11 mouse cellular contexts compared by ENCODE assay signal in genomic region chr4:62347605-62348328, GRCm38 (mm10). TPM values are rescaled to one million over a fixed set of nuclear protein-coding genes. Genes with fewer than 3 reads are reported as not detected.
DNase-seq lines count a peak whose midpoint lies in the region; ATAC-seq and TF ChIP-seq lines count a peak whose summit lies in the region.
"Had no signal": no experiment of that assay in that cellular context is flagged by ENCODE, and none has a peak within 500 bp of the region (broad histone marks: within the 10 kb centered on the region; RNA-seq: fewer than 3 reads in every experiment).

No protein-coding gene starts in this region.

- H3K4me1 ChIP-seq in bone marrow macrophage, adult 2 months (ENCODE audit: control insufficient read depth, insufficient read depth, low read length): peaks cover 26% of the 10 kb centered on the region
- H3K4me1 ChIP-seq in intestine, postnatal 0 days (replicated peaks; ENCODE audit: control insufficient read depth, insufficient read depth, low read length): peaks cover 2% of the 10 kb centered on the region; the same call in 1 of the 2 replicates
- peaks cover 14% of the 10 kb centered on the region for H3K4me1 ChIP-seq in lung, embryonic 16.5 days (replicated peaks; ENCODE audit: control insufficient read depth, insufficient read depth, low read length)
- no peaks in the 10 kb centered on the region for H3K4me1 ChIP-seq in embryonic facial prominence, embryonic 10.5 days
- H3K4me1 ChIP-seq: forebrain, embryonic 13.5 days had no signal

- no peak for TF ChIP-seq CTCF in bone marrow macrophage, adult 2 months (IDR thresholded peaks at IDR 0.05; ENCODE audit: low read depth, low read length)
- TF ChIP-seq CTCF in intestine, postnatal 0 days (IDR thresholded peaks at IDR 0.05; ENCODE audit: low read depth): no peak

- WGBS in intestine, postnatal 0 days: 47% methylated on average over 9 of the region's 9 CpGs
- 17% methylated on average over 9 of the region's 9 CpGs for WGBS in lung, embryonic 16.5 days
- WGBS in embryonic facial prominence, embryonic 10.5 days: 75% methylated on average over 9 of the region's 9 CpGs

- peaks cover 27% of the 10 kb centered on the region for H3K36me3 ChIP-seq in intestine, postnatal 0 days (ENCODE audit: control insufficient read depth, insufficient read depth)
- H3K36me3 ChIP-seq in lung, embryonic 16.5 days (ENCODE audit: control insufficient read depth, insufficient read depth, low read length): peaks cover 19% of the 10 kb centered on the region
- peaks cover 31% of the 10 kb centered on the region for H3K36me3 ChIP-seq in embryonic facial prominence, embryonic 10.5 days (replicated peaks)

- peak; percentile 34 for DNase-seq in heart, adult 8-10 months (ENCODE audit: low spot score)
- DNase-seq in embryonic facial prominence, embryonic 10.5 days (ENCODE audit: low spot score): no peak
- no peak for DNase-seq in left cerebral cortex, adult 18-20 months (ENCODE audit: low spot score in 2 of 2)
- no peak for DNase-seq in layer of hippocampus, postnatal 14 days (ENCODE audit: low spot score in 2 of 2)
- no peak for DNase-seq in cerebellum, adult 11-12 months
- DNase-seq: right cerebral cortex, postnatal 25 days; thymus, postnatal 25 days had no signal

- 0 out of 2 replicates have a peak, but pooled peaks have one; percentile 16 for ATAC-seq in intestine, postnatal 0 days
- peak; percentile 86 for ATAC-seq in lung, embryonic 16.5 days (ENCODE audit: low read depth)
- ATAC-seq: forebrain, embryonic 13.5 days had no signal

- H3K27me3 ChIP-seq in intestine, postnatal 0 days (replicated peaks; ENCODE audit: control insufficient read depth, insufficient read depth, low read length): no peaks in the 10 kb centered on the region
- no peaks in the 10 kb centered on the region for H3K27me3 ChIP-seq in lung, embryonic 16.5 days (ENCODE audit: control insufficient read depth, insufficient read depth, low read depth, low read length)
- no peaks in the 10 kb centered on the region for H3K27me3 ChIP-seq in embryonic facial prominence, embryonic 10.5 days (replicated peaks; ENCODE audit: low read depth, poor library complexity, severe bottlenecking)
- H3K27me3 ChIP-seq: forebrain, embryonic 13.5 days had no signal

- no peak for TF ChIP-seq POLR2A in bone marrow macrophage, adult 2 months (IDR thresholded peaks at IDR 0.05; ENCODE audit: borderline replicate concordance, low read depth, low read length)

- no peak overlapping the region for H3K9ac ChIP-seq in intestine, postnatal 0 days (ENCODE audit: low read depth, low read length)
- 0 out of 2 replicates have a peak overlapping the region, but pooled peaks have one; percentile 31 for H3K9ac ChIP-seq in lung, embryonic 16.5 days (ENCODE audit: low read length)
- H3K9ac ChIP-seq: forebrain, embryonic 13.5 days had no signal

- H3K9me3 ChIP-seq in intestine, postnatal 0 days (ENCODE audit: control insufficient read depth): no peaks in the 10 kb centered on the region
- H3K9me3 ChIP-seq in lung, embryonic 16.5 days (ENCODE audit: control insufficient read depth, low read length): no peaks in the 10 kb centered on the region
- H3K9me3 ChIP-seq in embryonic facial prominence, embryonic 10.5 days: no peaks in the 10 kb centered on the region
- H3K9me3 ChIP-seq: forebrain, embryonic 13.5 days had no signal

- H3K4me3 ChIP-seq in bone marrow macrophage, adult 2 months (ENCODE audit: insufficient read depth, low read length): no peak overlapping the region
- H3K4me3 ChIP-seq in intestine, postnatal 0 days (ENCODE audit: low read depth, low read length): no peak overlapping the region
- no peak overlapping the region for H3K4me3 ChIP-seq in lung, embryonic 16.5 days (ENCODE audit: low read length)
- no peak overlapping the region for H3K4me3 ChIP-seq in embryonic facial prominence, embryonic 10.5 days
- H3K4me3 ChIP-seq: forebrain, embryonic 13.5 days had no signal

- peak overlapping the region; percentile 71 for H3K27ac ChIP-seq in bone marrow macrophage, adult 2 months (ENCODE audit: insufficient read depth, low read depth, low read length)
- H3K27ac ChIP-seq in intestine, postnatal 0 days (ENCODE audit: low read depth, low read length): peak overlapping the region; percentile 54; the same call in 1 of the 2 replicates
- H3K27ac ChIP-seq in lung, embryonic 16.5 days (ENCODE audit: low read length): peak overlapping the region; percentile 92
- H3K27ac ChIP-seq in embryonic facial prominence, embryonic 10.5 days (replicated peaks): no peak overlapping the region
- H3K27ac ChIP-seq: forebrain, embryonic 13.5 days had no signal

- H3K4me2 ChIP-seq in intestine, postnatal 0 days (replicated peaks; ENCODE audit: low read depth): 0 out of 2 replicates have a peak overlapping the region, but pooled peaks have one; percentile 17
- peak overlapping the region; percentile 28; the same call in 1 of the 2 replicates for H3K4me2 ChIP-seq in lung, embryonic 16.5 days (ENCODE audit: low read depth, low read length)
- H3K4me2 ChIP-seq: forebrain, embryonic 13.5 days had no signal

RNA-seq across cellular contexts. Expression of gene Fkbp15, which starts 12.6 kb away (rescaled TPM):
- polyA plus RNA-seq in bone marrow macrophage, adult 2 months (2012; ENCODE audit: insufficient read depth, insufficient read length, missing spikeins): 92.2 and 95.1 TPM in 2 replicates
- total RNA-seq in heart, adult 8-10 months (2022): 10 to 100 TPM; 18.1 to 22.2 (median 20.3) TPM
- polyA plus RNA-seq in intestine, postnatal 0 days (2015; fragmentation: Nextera tagmentation; extraction: Ambion mirVana): 16.9 and 18.3 TPM in 2 replicates
- polyA plus RNA-seq in lung, embryonic 16.5 days (2015; fragmentation: Nextera tagmentation; extraction: Ambion mirVana): 26.1 and 27.1 TPM in 2 replicates
- polyA plus RNA-seq in embryonic facial prominence, embryonic 10.5 days (2016; fragmentation: Nextera tagmentation; extraction: Ambion mirVana): 18.0 and 18.1 TPM in 2 replicates
- total RNA-seq in left cerebral cortex, adult 18-20 months (2021): 10 to 100 TPM; 32.8 to 33.2 TPM
- 10 to 100 TPM; 42.3 to 44.8 TPM for total RNA-seq in layer of hippocampus, postnatal 14 days (2021)

RNA-seq across cellular contexts. Expression of gene Slc31a1, which starts 12.8 kb away (rescaled TPM):
- polyA plus RNA-seq in bone marrow macrophage, adult 2 months (2012; ENCODE audit: insufficient read depth, insufficient read length, missing spikeins): 64.1 and 71.0 TPM in 2 replicates
- total RNA-seq in heart, adult 8-10 months (2022): 10 to 100 TPM; 14.2 to 18.2 (median 15.2) TPM
- polyA plus RNA-seq in intestine, postnatal 0 days (2015; fragmentation: Nextera tagmentation; extraction: Ambion mirVana): 133 and 150 TPM in 2 replicates
- polyA plus RNA-seq in lung, embryonic 16.5 days (2015; fragmentation: Nextera tagmentation; extraction: Ambion mirVana): 51.2 and 51.9 TPM in 2 replicates
- polyA plus RNA-seq in embryonic facial prominence, embryonic 10.5 days (2016; fragmentation: Nextera tagmentation; extraction: Ambion mirVana): 45.5 and 48.0 TPM in 2 replicates
- 10 to 100 TPM; 10.7 to 11.3 TPM for total RNA-seq in left cerebral cortex, adult 18-20 months (2021)
- 10 to 100 TPM; 27.5 to 36.7 TPM for total RNA-seq in layer of hippocampus, postnatal 14 days (2021)
